Mouse (Mus musculus): Measurements from ENCODE around the gene Man2a2.

- TF ChIP-seq CTCF (IDR thresholded peaks at IDR 0.05; ENCODE audit: extremely low read depth, insufficient read length, insufficient replicate concordance, low read depth, low read length): no peak
- TF ChIP-seq POLR2A (IDR thresholded peaks at IDR 0.05; ENCODE audit: low read depth, low read length): no peak
These were observed 2.7 kb upstream of the Man2a2 start for GRCm38 (mm10) chr7:80373850-80374249.

All from small intestine, adult 2 months (tissue).